Comparison of ENCODE assay signal across 13 mouse cellular contexts in the genomic region with DNA sequence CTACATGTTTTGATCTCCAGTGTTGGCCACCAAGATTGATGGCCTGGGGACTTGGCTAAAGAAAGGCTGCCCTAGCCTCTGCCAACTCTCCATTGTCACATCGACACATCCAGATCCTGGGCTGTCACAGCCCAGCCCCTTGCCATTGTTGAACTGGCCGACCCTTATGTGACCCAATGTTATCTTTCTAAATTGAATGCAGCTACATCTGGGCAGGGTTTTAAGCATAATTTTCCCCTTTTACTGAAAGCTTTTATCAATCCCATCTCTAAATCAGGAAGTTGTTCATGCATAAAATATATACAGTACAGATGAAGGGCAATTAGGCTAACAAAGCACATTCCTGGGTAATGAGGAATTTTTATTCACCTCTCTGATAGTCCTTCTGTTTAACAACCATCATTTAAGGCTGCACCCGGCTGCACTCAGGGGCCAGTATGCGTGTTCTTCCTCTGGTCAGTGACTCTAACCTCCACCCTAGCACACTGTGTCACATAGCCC.
DNase-seq lines count a peak whose midpoint lies in the region; ATAC-seq lines count a peak whose summit lies in the region.
"Had no signal": no experiment of that assay in that cellular context is flagged by ENCODE, and none has a peak within 500 bp of the region (broad histone marks: within the 10 kb centered on the region; RNA-seq: fewer than 3 reads in every experiment).

No protein-coding gene starts in this region.

- H3K9ac ChIP-seq in hindbrain, embryonic 16.5 days (ENCODE audit: low read depth, low read length), result no peak overlapping the region
- no peak overlapping the region for H3K9ac ChIP-seq in hindbrain, embryonic 12.5 days
- H3K9ac ChIP-seq: heart, embryonic 13.5 days; liver, embryonic 14.5 days had no signal

- H3K4me3 ChIP-seq in hindbrain, embryonic 10.5 days, result no peak overlapping the region
- H3K4me3 ChIP-seq in hindbrain, embryonic 16.5 days (ENCODE audit: low read length), result no peak overlapping the region
- no peak overlapping the region for H3K4me3 ChIP-seq in hindbrain, embryonic 12.5 days
- H3K4me3 ChIP-seq: erythroblast, embryonic 14.5 days; heart, embryonic 13.5 days had no signal

- no peaks in the 10 kb centered on the region for H3K27me3 ChIP-seq in hindbrain, embryonic 10.5 days (ENCODE audit: insufficient read depth, poor library complexity, severe bottlenecking)
- H3K27me3 ChIP-seq in hindbrain, embryonic 16.5 days (replicated peaks; ENCODE audit: control insufficient read depth, insufficient read depth, low read length), result no peaks in the 10 kb centered on the region
- no peaks in the 10 kb centered on the region for H3K27me3 ChIP-seq in hindbrain, embryonic 12.5 days
- H3K27me3 ChIP-seq: heart, embryonic 13.5 days had no signal

- WGBS in hindbrain, embryonic 10.5 days, result 20% methylated on average over 4 of the region's 4 CpGs
- 27% methylated on average over 4 of the region's 4 CpGs for WGBS in hindbrain, embryonic 16.5 days
- WGBS in hindbrain, embryonic 12.5 days, result 11% methylated on average over 4 of the region's 4 CpGs

- ATAC-seq in hindbrain, embryonic 16.5 days, result no peak
- ATAC-seq in hindbrain, embryonic 12.5 days (ENCODE audit: low FRiP score), result peak; percentile 75

- no peaks in the 10 kb centered on the region for H3K9me3 ChIP-seq in hindbrain, embryonic 10.5 days
- H3K9me3 ChIP-seq in hindbrain, embryonic 16.5 days (ENCODE audit: control insufficient read depth, low read length), result no peaks in the 10 kb centered on the region
- H3K9me3 ChIP-seq in hindbrain, embryonic 12.5 days (replicated peaks), result no peaks in the 10 kb centered on the region
- H3K9me3 ChIP-seq: heart, embryonic 13.5 days had no signal

- H3K27ac ChIP-seq in hindbrain, embryonic 10.5 days, result peak overlapping the region; percentile 42; the same call in 1 of the 2 replicates
- no peak overlapping the region for H3K27ac ChIP-seq in hindbrain, embryonic 16.5 days (ENCODE audit: low read depth, low read length)
- H3K27ac ChIP-seq in hindbrain, embryonic 12.5 days, result no peak overlapping the region
- H3K27ac ChIP-seq: heart, embryonic 13.5 days; liver, embryonic 14.5 days had no signal

- no peak overlapping the region for H3K4me2 ChIP-seq in hindbrain, embryonic 16.5 days (ENCODE audit: low read length)
- no peak overlapping the region for H3K4me2 ChIP-seq in hindbrain, embryonic 12.5 days (replicated peaks)
- H3K4me2 ChIP-seq: heart, embryonic 13.5 days had no signal

- no peaks in the 10 kb centered on the region for H3K36me3 ChIP-seq in hindbrain, embryonic 10.5 days
- H3K36me3 ChIP-seq in hindbrain, embryonic 16.5 days (ENCODE audit: control insufficient read depth, insufficient read depth, low read length), result no peaks in the 10 kb centered on the region
- H3K36me3 ChIP-seq in hindbrain, embryonic 12.5 days, result no peaks in the 10 kb centered on the region
- H3K36me3 ChIP-seq: heart, embryonic 13.5 days had no signal

- peak; percentile 16 for DNase-seq in hindbrain, embryonic 10.5 days (ENCODE audit: low spot score)
- DNase-seq in embryo, embryonic 10 days (ENCODE audit: low spot score), result peak; percentile 71
- DNase-seq in lung, postnatal 36 days, result peak; percentile 3
- no peak for DNase-seq in spleen, postnatal 4 days (ENCODE audit: low spot score in 2 of 2)
- no peak for DNase-seq in thymus, postnatal 4 days
- no peak for DNase-seq in right cerebral cortex, postnatal 14 days
- DNase-seq: cerebellum, adult 9-10 months; spleen, adult 18-20 months had no signal

- H3K4me1 ChIP-seq in hindbrain, embryonic 10.5 days (replicated peaks), result peaks cover 36% of the 10 kb centered on the region
- peaks cover 5% of the 10 kb centered on the region; the same call in 1 of the 2 replicates for H3K4me1 ChIP-seq in hindbrain, embryonic 16.5 days (ENCODE audit: control insufficient read depth, insufficient read depth, low read depth, low read length)
- peaks cover 16% of the 10 kb centered on the region for H3K4me1 ChIP-seq in hindbrain, embryonic 12.5 days

Comparison
In these comparisons a context has a peak if more than half of its experiments do, and no peak if none do; other contexts are left out.
1. DNase-seq: peak in hindbrain, embryonic 10.5 days (single experiment), embryo, embryonic 10 days (single experiment) and lung, postnatal 36 days (single experiment); none in spleen, postnatal 4 days (0 of 2), thymus, postnatal 4 days (single experiment) and right cerebral cortex, postnatal 14 days (single experiment).